Mouse (Mus musculus): ENCODE measurements around the gene Pdzd7.

DNA sequence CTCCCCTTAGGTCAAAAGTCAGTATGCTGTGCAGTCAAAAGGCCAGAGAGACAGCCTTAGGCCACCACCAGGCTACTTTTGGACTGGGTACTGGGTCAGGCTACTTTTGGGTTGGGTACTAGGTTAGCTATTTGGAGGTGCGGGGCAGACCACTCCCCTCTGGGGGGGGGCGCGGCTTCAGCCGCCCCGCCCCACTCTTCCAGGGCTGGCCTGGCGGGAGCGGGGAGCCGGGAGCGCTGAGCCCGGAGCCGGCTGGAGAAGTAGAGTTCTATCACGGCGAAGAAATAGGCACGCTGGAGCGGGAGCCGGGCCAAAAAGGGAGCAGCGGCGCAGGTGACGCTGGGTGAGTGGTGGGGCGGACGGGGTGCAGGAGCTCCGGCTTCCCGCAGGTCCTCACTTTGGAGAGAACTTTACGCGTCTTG is 30.5 kb downstream of the Pdzd7 start:
- no peak for TF ChIP-seq CTCF (IDR thresholded peaks at IDR 0.05; ENCODE audit: low read depth)
- TF ChIP-seq EP300 (optimal IDR thresholded peaks at IDR 0.05), result no peak
